Mouse (Mus musculus): ENCODE measurements around the gene Lce6a. TPM values are rescaled to one million over a fixed set of nuclear protein-coding genes. Genes with fewer than 3 reads are reported as not detected.

The Lce6a gene
- polyA plus RNA-seq, 1 experiment from 2014 or later = not detected

DNA sequence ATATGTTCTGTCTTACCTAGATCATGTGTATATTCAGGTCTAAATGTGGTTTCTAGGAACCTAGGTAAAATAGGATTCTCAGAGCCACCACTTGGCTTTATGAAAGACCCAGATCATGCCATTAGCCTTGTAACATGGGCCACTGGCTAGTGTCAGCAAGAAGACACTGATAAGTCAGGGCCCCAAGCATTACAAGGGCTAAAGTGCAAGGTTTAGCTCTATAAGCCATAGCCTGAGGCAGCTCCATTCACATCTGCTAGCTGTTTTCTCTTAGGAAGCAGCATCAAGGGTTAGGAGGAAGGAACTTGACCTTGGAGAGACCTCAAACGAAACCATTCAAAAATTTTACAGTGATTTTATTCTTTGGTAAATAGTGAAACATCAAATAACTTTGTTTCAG, 36.4 kb downstream of the Lce6a start:
- Histone ChIP-seq H3K27me3 (ENCODE audit: insufficient read depth, low read length) (no peaks in the 10 kb centered on the region), H3K9ac (no peak overlapping the region), H3K4me3 (ENCODE audit: low read depth, low read length) (no peak overlapping the region), H3K4me2 (no peak overlapping the region), H3K27ac (ENCODE audit: low read depth) (no peak overlapping the region), H3K36me3 (ENCODE audit: insufficient read depth) (no peaks in the 10 kb centered on the region), H3K9me3 (ENCODE audit: low read depth, low read length) (no peaks in the 10 kb centered on the region), H3K4me1 (ENCODE audit: insufficient read depth) (no peaks in the 10 kb centered on the region)
- WGBS = 38% methylated on average over 1 of the region's 1 CpGs
- DNase-seq (no peak), ATAC-seq (ENCODE audit: insufficient read depth) (no peak)
- no peak for TF ChIP-seq CTCF (IDR thresholded peaks at IDR 0.05; ENCODE audit: low read depth)

DNA sequence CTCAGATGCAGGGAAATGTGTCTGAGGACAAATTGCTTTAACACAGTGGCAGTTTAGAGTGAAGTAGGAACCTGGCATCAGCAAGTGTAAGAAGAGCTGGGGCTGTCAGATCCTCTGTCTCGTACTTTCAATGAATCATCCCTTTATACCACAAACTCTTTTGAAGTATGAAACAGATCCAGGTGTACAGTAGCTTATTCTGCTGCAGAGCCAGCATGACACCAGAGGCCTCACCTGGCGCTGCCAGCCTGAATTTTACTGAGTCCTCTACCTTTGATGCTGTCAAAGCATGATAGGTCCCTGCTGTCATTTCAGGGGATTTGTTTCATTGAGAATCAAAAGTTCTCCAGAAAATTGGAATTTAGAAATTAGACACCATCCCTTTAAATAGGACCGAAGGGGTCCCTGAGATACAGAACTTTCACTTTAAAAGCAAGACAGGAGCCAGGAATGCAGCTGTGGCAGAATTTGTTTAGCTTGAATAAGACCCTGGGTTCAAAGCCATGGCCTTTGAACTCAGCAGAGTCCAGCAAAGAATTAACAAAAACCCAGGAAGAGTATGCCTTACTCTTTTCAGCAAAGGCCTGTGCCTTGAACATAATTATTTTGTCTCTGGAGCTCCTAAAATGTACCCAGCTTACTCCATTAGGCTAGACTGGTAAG, 38.2 kb downstream of the Lce6a start:
- Histone ChIP-seq H3K27ac (ENCODE audit: low read depth) (no peak overlapping the region), H3K4me1 (ENCODE audit: insufficient read depth) (no peaks in the 10 kb centered on the region), H3K27me3 (ENCODE audit: insufficient read depth, low read length) (no peaks in the 10 kb centered on the region), H3K4me2 (no peak overlapping the region), H3K9ac (no peak overlapping the region), H3K9me3 (ENCODE audit: low read depth, low read length) (no peaks in the 10 kb centered on the region), H3K4me3 (ENCODE audit: low read depth, low read length) (no peak overlapping the region), H3K36me3 (ENCODE audit: insufficient read depth) (no peaks in the 10 kb centered on the region)
- no peak for TF ChIP-seq CTCF (IDR thresholded peaks at IDR 0.05; ENCODE audit: low read depth)
- WGBS = 45% methylated on average over 3 of the region's 3 CpGs
- DNase-seq (no peak), ATAC-seq (ENCODE audit: insufficient read depth) (no peak)

DNA sequence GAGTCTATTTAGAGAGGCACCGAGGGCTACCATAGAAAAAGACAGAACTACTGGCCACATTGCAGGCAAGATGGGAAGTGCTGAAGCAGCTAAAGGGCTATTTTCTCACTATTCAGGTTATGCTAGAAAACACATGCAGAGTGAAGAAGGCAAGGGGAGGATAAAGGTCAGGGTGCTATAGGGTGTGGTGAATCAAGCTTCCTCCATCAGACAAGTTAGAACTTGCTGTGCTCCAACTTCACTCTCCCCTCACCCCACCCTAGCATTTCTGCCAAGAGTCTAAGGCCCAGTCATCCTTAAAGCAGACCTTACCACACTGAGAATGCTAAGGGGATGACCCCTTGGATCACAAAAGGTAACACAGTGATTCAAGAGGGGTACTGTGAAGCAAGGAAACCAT, 42.0 kb downstream of the Lce6a start:
- no peaks in the 10 kb centered on the region for H3K4me1 ChIP-seq (ENCODE audit: insufficient read depth)
- TF ChIP-seq CTCF (IDR thresholded peaks at IDR 0.05; ENCODE audit: low read depth) = no peak
- H3K36me3 ChIP-seq (ENCODE audit: insufficient read depth) = no peaks in the 10 kb centered on the region
- DNase-seq = no peak
- H3K9me3 ChIP-seq (ENCODE audit: low read depth, low read length) = no peaks in the 10 kb centered on the region
- H3K4me2 ChIP-seq = no peak overlapping the region
- ATAC-seq (ENCODE audit: insufficient read depth) = no peak
- no peak overlapping the region for H3K4me3 ChIP-seq (ENCODE audit: low read depth, low read length)
- 52% methylated on average over 1 of the region's 1 CpGs for WGBS
- no peaks in the 10 kb centered on the region for H3K27me3 ChIP-seq (ENCODE audit: insufficient read depth, low read length)
- H3K9ac ChIP-seq = no peak overlapping the region
- H3K27ac ChIP-seq (ENCODE audit: low read depth) = no peak overlapping the region

DNA sequence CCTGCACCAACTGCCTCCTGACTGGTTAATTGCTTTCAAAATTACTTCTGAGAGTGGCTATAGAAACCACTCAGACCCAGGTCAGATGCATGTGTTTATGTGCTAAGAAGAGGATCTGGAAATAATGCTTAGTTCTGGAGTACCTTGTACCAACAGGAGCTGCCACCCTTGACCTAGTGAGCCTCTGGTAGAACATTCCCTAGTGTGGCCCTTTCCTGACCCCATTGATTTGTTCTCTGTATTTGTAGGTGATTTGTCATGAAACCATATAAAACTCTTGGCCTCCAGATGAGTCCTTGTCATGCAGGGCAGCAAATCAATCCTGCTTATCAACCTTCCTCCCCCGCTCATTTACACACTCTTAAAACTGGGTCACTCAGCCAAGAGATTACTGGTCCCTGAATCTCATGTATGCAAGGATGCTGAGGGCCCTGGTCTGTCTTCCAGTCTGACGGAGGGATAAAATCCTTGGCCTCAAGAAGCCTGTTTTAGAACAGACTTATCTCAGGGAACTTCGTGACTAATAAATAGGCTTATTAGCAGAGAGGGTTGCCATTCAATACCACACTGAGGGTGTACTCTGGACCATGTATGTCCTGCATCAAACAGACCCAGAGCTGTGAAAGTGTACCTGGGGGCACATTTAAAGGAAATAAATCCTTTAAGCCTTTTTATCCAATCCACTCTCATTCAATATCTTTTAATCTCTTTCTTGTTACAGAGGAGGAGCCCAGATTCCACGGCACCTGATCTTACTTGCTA, 42.6 kb downstream of the Lce6a start:
- no peak for ATAC-seq (ENCODE audit: insufficient read depth)
- no peak for TF ChIP-seq CTCF (IDR thresholded peaks at IDR 0.05; ENCODE audit: low read depth)
- no peak for DNase-seq
- Histone ChIP-seq H3K9ac (no peak overlapping the region), H3K9me3 (ENCODE audit: low read depth, low read length) (no peaks in the 10 kb centered on the region), H3K36me3 (ENCODE audit: insufficient read depth) (no peaks in the 10 kb centered on the region), H3K4me1 (ENCODE audit: insufficient read depth) (no peaks in the 10 kb centered on the region), H3K4me3 (ENCODE audit: low read depth, low read length) (no peak overlapping the region), H3K27ac (ENCODE audit: low read depth) (no peak overlapping the region), H3K4me2 (no peak overlapping the region), H3K27me3 (ENCODE audit: insufficient read depth, low read length) (no peaks in the 10 kb centered on the region)
- WGBS = 54% methylated on average over 4 of the region's 4 CpGs

DNA sequence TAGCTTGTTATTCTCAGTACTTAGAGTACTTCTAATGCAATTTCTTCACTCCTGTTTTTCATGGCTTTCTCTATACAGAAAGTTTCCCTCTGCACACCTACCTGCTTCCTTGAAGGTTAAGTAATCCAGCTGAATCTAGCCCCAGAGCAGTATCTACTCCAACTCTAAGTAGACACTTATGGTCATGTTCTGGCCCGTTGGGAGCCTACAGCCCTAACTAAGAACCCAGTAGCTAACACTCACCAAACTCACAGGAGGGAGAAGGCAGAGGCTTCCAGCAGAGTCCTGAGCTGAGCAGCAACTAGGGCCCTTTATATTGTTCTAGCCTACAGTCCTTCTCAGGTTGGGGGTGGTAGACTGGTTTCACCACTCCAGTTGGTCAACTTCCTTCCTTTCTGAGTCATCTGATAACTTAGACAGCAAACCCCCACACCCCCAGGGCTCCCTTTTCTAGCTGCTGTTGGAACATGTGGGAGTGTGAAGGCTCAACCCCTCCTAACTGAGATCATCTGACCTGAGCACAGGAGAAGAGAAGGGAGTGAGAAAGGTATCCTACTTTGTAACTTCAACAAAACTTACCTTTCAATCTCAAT, 47.9 kb downstream of the Lce6a start, which contains the start of gene Ivl:
Gene Ivl, minus strand, starts transcription at position 287 of the 593 bp plus-strand sequence.
- Histone ChIP-seq H3K27ac (ENCODE audit: low read depth) (no peak within 1 kb of the TSS), H3K27me3 (ENCODE audit: insufficient read depth, low read length) (no peaks in the 10 kb centered on the region), H3K9me3 (ENCODE audit: low read depth, low read length) (no peaks in the 10 kb centered on the region), H3K4me1 (ENCODE audit: insufficient read depth) (no peaks in the 10 kb centered on the region), H3K36me3 (ENCODE audit: insufficient read depth) (no peaks in the 10 kb centered on the region), H3K4me3 (ENCODE audit: low read depth, low read length) (no peak within 1 kb of the TSS), H3K4me2 (no peak within 1 kb of the TSS), H3K9ac (no peak within 1 kb of the TSS)
- 58% methylated on average over 1 of the region's 1 CpGs for WGBS
- ATAC-seq (ENCODE audit: insufficient read depth) = no peak
- no peak for DNase-seq
- no peak for TF ChIP-seq CTCF (IDR thresholded peaks at IDR 0.05; ENCODE audit: low read depth)

DNA sequence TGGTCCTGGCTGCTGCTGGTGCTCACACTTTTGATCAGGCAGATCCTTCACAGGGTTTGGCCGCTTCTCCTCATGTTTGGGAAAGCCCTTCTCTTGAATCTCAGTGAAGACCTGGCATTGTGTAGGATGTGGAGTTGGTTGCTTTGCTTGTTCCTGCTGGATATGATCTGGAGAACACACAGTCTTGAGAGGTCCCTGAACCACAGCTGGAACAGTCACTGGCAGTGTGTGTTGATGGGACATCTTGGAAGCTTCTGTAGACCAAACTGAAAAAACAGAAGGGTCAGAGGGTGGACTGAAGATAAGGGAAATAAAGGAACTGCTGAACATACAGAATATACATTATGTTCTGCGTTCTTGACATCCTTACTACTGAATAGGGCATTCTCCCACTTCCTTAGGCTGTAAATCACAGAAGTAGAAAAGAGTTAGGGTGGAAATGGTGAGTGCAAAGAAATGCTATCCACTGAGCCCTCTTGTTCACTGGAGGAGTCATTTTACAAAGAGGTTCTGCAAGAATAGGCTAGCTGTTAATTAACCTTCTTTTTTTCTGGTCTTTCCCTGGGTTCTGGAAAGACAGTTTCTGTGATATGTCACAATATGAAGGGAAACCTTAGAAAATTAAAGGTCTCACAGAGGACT, 48.8 kb downstream of the Lce6a start:
- H3K9me3 ChIP-seq (ENCODE audit: low read depth, low read length) = no peaks in the 10 kb centered on the region
- H3K36me3 ChIP-seq (ENCODE audit: insufficient read depth) = no peaks in the 10 kb centered on the region
- H3K4me3 ChIP-seq (ENCODE audit: low read depth, low read length) = no peak overlapping the region
- no peak overlapping the region for H3K27ac ChIP-seq (ENCODE audit: low read depth)
- no peak for TF ChIP-seq CTCF (IDR thresholded peaks at IDR 0.05; ENCODE audit: low read depth)
- WGBS = 42% methylated on average over 2 of the region's 2 CpGs
- H3K4me2 ChIP-seq = no peak overlapping the region
- H3K4me1 ChIP-seq (ENCODE audit: insufficient read depth) = no peaks in the 10 kb centered on the region
- DNase-seq = no peak
- no peak for ATAC-seq (ENCODE audit: insufficient read depth)
- no peak overlapping the region for H3K9ac ChIP-seq
- no peaks in the 10 kb centered on the region for H3K27me3 ChIP-seq (ENCODE audit: insufficient read depth, low read length)

Other genes starting within 250 kb of the Lce6a start
- gene Sprr2h, start 236.0 kb downstream of the Lce6a start, polyA plus RNA-seq (2014; fragmentation: Nextera tagmentation; extraction: Ambion mirVana) = not detected in 2 replicates
- not detected in 2 replicates for gene Sprr2i, start 213.7 kb downstream of the Lce6a start, polyA plus RNA-seq (2014; fragmentation: Nextera tagmentation; extraction: Ambion mirVana)
- not detected in 2 replicates for gene Sprr2j-ps, start 203.6 kb downstream of the Lce6a start, polyA plus RNA-seq (2014; fragmentation: Nextera tagmentation; extraction: Ambion mirVana)
- gene Gm9774, start 192.2 kb downstream of the Lce6a start, polyA plus RNA-seq (2014; fragmentation: Nextera tagmentation; extraction: Ambion mirVana) = 7.7 and 7.9 TPM in 2 replicates
- gene Sprr2k, start 189.1 kb downstream of the Lce6a start, polyA plus RNA-seq (2014; fragmentation: Nextera tagmentation; extraction: Ambion mirVana) = not detected in 2 replicates
- gene Sprr1b, start 182.9 kb downstream of the Lce6a start, polyA plus RNA-seq (2014; fragmentation: Nextera tagmentation; extraction: Ambion mirVana) = not detected in 2 replicates
- gene Sprr3, start 162.9 kb downstream of the Lce6a start, polyA plus RNA-seq (2014; fragmentation: Nextera tagmentation; extraction: Ambion mirVana) = not detected in 2 replicates
- not detected in 2 replicates for gene Sprr1a, start 135.8 kb downstream of the Lce6a start, polyA plus RNA-seq (2014; fragmentation: Nextera tagmentation; extraction: Ambion mirVana)
- gene Sprr4, start 121.2 kb downstream of the Lce6a start, polyA plus RNA-seq (2014; fragmentation: Nextera tagmentation; extraction: Ambion mirVana) = not detected in 2 replicates
- gene 2310046K23Rik, start 87.1 kb downstream of the Lce6a start, polyA plus RNA-seq (2014; fragmentation: Nextera tagmentation; extraction: Ambion mirVana) = not detected in 2 replicates
- gene Ivl, start 47.9 kb downstream of the Lce6a start, polyA plus RNA-seq (2014; fragmentation: Nextera tagmentation; extraction: Ambion mirVana) = 0.18 TPM in 1 of 2 replicates, not detected in the other
- not detected in 2 replicates for gene Smcp, start 32.7 kb downstream of the Lce6a start, polyA plus RNA-seq (2014; fragmentation: Nextera tagmentation; extraction: Ambion mirVana)
- gene 2210017I01Rik, start 14.2 kb downstream of the Lce6a start, polyA plus RNA-seq (2014; fragmentation: Nextera tagmentation; extraction: Ambion mirVana) = not detected in 2 replicates
- gene Lce1a1, start 26.6 kb upstream of the Lce6a start, polyA plus RNA-seq (2014; fragmentation: Nextera tagmentation; extraction: Ambion mirVana) = not detected in 2 replicates
- gene Lce1b, start 35.3 kb upstream of the Lce6a start, polyA plus RNA-seq (2014; fragmentation: Nextera tagmentation; extraction: Ambion mirVana) = not detected in 2 replicates
- not detected in 2 replicates for gene Lce1a2, start 48.7 kb upstream of the Lce6a start, polyA plus RNA-seq (2014; fragmentation: Nextera tagmentation; extraction: Ambion mirVana)
- gene Lce1c, start 57.6 kb upstream of the Lce6a start, polyA plus RNA-seq (2014; fragmentation: Nextera tagmentation; extraction: Ambion mirVana) = not detected in 2 replicates
- gene Lce1d, start 65.5 kb upstream of the Lce6a start, polyA plus RNA-seq (2014; fragmentation: Nextera tagmentation; extraction: Ambion mirVana) = not detected in 2 replicates
- not detected in 2 replicates for gene Lce1e, start 87.4 kb upstream of the Lce6a start, polyA plus RNA-seq (2014; fragmentation: Nextera tagmentation; extraction: Ambion mirVana)
- gene Lce1f, start 98.7 kb upstream of the Lce6a start, polyA plus RNA-seq (2014; fragmentation: Nextera tagmentation; extraction: Ambion mirVana) = not detected in 2 replicates
- gene Gm38119, start 117.4 kb upstream of the Lce6a start, polyA plus RNA-seq (2014; fragmentation: Nextera tagmentation; extraction: Ambion mirVana) = not detected in 2 replicates
- not detected in 2 replicates for gene Lce1g, start 130.7 kb upstream of the Lce6a start, polyA plus RNA-seq (2014; fragmentation: Nextera tagmentation; extraction: Ambion mirVana)
- gene Lce1h, start 143.4 kb upstream of the Lce6a start, polyA plus RNA-seq (2014; fragmentation: Nextera tagmentation; extraction: Ambion mirVana) = not detected in 2 replicates
- gene Lce1i, start 157.2 kb upstream of the Lce6a start, polyA plus RNA-seq (2014; fragmentation: Nextera tagmentation; extraction: Ambion mirVana) = not detected in 2 replicates
- gene Lce1j, start 168.9 kb upstream of the Lce6a start, polyA plus RNA-seq (2014; fragmentation: Nextera tagmentation; extraction: Ambion mirVana) = not detected in 2 replicates
- gene Lce1k, start 186.2 kb upstream of the Lce6a start, polyA plus RNA-seq (2014; fragmentation: Nextera tagmentation; extraction: Ambion mirVana) = not detected in 2 replicates
- not detected in 2 replicates for gene Kprp, start 205.6 kb upstream of the Lce6a start, polyA plus RNA-seq (2014; fragmentation: Nextera tagmentation; extraction: Ambion mirVana)
- gene Lce1l, start 229.6 kb upstream of the Lce6a start, polyA plus RNA-seq (2014; fragmentation: Nextera tagmentation; extraction: Ambion mirVana) = not detected in 2 replicates
- gene 2310050C09Rik, start 248.6 kb upstream of the Lce6a start, polyA plus RNA-seq (2014; fragmentation: Nextera tagmentation; extraction: Ambion mirVana) = not detected in 2 replicates

Data from lung, embryonic 14.5 days (tissue).